8 mouse cellular contexts compared by ENCODE assay signal in genomic region chr8:122568109-122568504, GRCm38 (mm10). TPM values are rescaled to one million over a fixed set of nuclear protein-coding genes. Genes with fewer than 3 reads are reported as not detected.
DNase-seq lines count a peak whose midpoint lies in the region; ATAC-seq and TF ChIP-seq lines count a peak whose summit lies in the region.

No protein-coding gene starts in this region.

- H3K9me3 ChIP-seq in kidney, embryonic 14.5 days (ENCODE audit: control insufficient read depth, low read length), result no peaks in the 10 kb centered on the region
- H3K9me3 ChIP-seq in hindbrain, postnatal 0 days (ENCODE audit: low read length), result no peaks in the 10 kb centered on the region

- H3K4me2 ChIP-seq in kidney, embryonic 14.5 days (replicated peaks; ENCODE audit: low read depth, low read length), result peak overlapping the region; percentile 58
- H3K4me2 ChIP-seq in hindbrain, postnatal 0 days (ENCODE audit: low read depth, low read length), result peak overlapping the region; percentile 94

- H3K4me1 ChIP-seq in kidney, embryonic 14.5 days (ENCODE audit: control insufficient read depth, insufficient read depth, low read length), result peaks cover 24% of the 10 kb centered on the region
- H3K4me1 ChIP-seq in hindbrain, postnatal 0 days (ENCODE audit: insufficient read depth, low read length), result peaks cover 4% of the 10 kb centered on the region; the same call in 1 of the 2 replicates

- peak; percentile 56 for ATAC-seq in kidney, embryonic 14.5 days (ENCODE audit: low FRiP score, low TSS enrichment)
- ATAC-seq in activated CD4-positive, CD25-positive, alpha-beta regulatory T cell, adult 4 months, result peak; percentile 48
- ATAC-seq in hindbrain, postnatal 0 days, result no peak; the same call in 1 of the 2 replicates

- peaks cover 41% of the 10 kb centered on the region for H3K36me3 ChIP-seq in kidney, embryonic 14.5 days (ENCODE audit: control insufficient read depth, insufficient read depth, low read length)
- H3K36me3 ChIP-seq in hindbrain, postnatal 0 days (ENCODE audit: insufficient read depth, low read length), result no peaks in the 10 kb centered on the region

- WGBS in kidney, embryonic 14.5 days, result under 1% methylated on average over 34 of the region's 34 CpGs
- WGBS in hindbrain, postnatal 0 days, result 0% methylated on average over 34 of the region's 34 CpGs

- H3K9ac ChIP-seq in kidney, embryonic 14.5 days (ENCODE audit: low read depth, low read length), result peak overlapping the region; percentile 91
- H3K9ac ChIP-seq in hindbrain, postnatal 0 days (replicated peaks; ENCODE audit: low read length), result peak overlapping the region; percentile 75

- no peak for TF ChIP-seq CTCF in hindbrain, postnatal 0 days (IDR thresholded peaks at IDR 0.05; ENCODE audit: low read depth)

- no peak for DNase-seq in kidney, adult 18-20 months
- DNase-seq in hindbrain, postnatal 0 days (ENCODE audit: low spot score), result no peak
- DNase-seq in naive thymus-derived CD4-positive, alpha-beta T cell, adult 2 months (ENCODE audit: low read depth), result peak; percentile 70
- DNase-seq in embryo, embryonic 9.5 days (ENCODE audit: extremely low spot score), result no peak
- no peak for DNase-seq in embryo, embryonic 11 days
- no peak for DNase-seq in left cerebral cortex, postnatal 36 days (ENCODE audit: low spot score in 2 of 2)

- H3K27ac ChIP-seq in kidney, embryonic 14.5 days (ENCODE audit: low read depth, low read length), result peak overlapping the region; percentile 95
- peak overlapping the region; percentile 90 for H3K27ac ChIP-seq in hindbrain, postnatal 0 days

- H3K4me3 ChIP-seq in kidney, embryonic 14.5 days (ENCODE audit: low read length), result peak overlapping the region; percentile 97
- peak overlapping the region; percentile 78 for H3K4me3 ChIP-seq in hindbrain, postnatal 0 days (ENCODE audit: low read length)

- H3K27me3 ChIP-seq in kidney, embryonic 14.5 days (ENCODE audit: control insufficient read depth, insufficient read depth, low read length), result no peaks in the 10 kb centered on the region
- H3K27me3 ChIP-seq in hindbrain, postnatal 0 days (ENCODE audit: insufficient read depth, low read length), result no peaks in the 10 kb centered on the region

- intact Hi-C loops in left cerebral cortex, postnatal 36 days (cut with DNase I), result no loop called here

RNA-seq across cellular contexts. Expression of gene Cdt1, which starts 0.3 kb away (rescaled TPM):
- polyA plus RNA-seq in kidney, embryonic 14.5 days (2014; fragmentation: Nextera tagmentation; extraction: Ambion mirVana), result 42.7 and 48.5 TPM in 2 replicates
- 10 to 100 TPM; 10.4 to 13.0 TPM for polyA plus RNA-seq in activated CD4-positive, CD25-positive, alpha-beta regulatory T cell, adult 4 months (2017; shearing (Covaris generic))
- total RNA-seq in hindbrain, postnatal 0 days (2014; rRNA removed), result 24.9 and 26.3 TPM in 2 replicates
- 10.7 and 11.7 TPM in 2 replicates for polyA plus RNA-seq in hindbrain, postnatal 0 days (2015; fragmentation: Nextera tagmentation; extraction: Ambion mirVana)
- 1 to 10 TPM; 1.8 to 3.5 TPM for total RNA-seq in left cerebral cortex, postnatal 36 days (2021)

RNA-seq across cellular contexts. Expression of gene Aprt, which starts 8.6 kb away (rescaled TPM):
- 370 and 400 TPM in 2 replicates for polyA plus RNA-seq in kidney, embryonic 14.5 days (2014; fragmentation: Nextera tagmentation; extraction: Ambion mirVana)
- polyA plus RNA-seq in activated CD4-positive, CD25-positive, alpha-beta regulatory T cell, adult 4 months (2017; shearing (Covaris generic)), result 100 to 1,000 TPM; 168 to 203 TPM
- 113 and 123 TPM in 2 replicates for total RNA-seq in hindbrain, postnatal 0 days (2014; rRNA removed)
- polyA plus RNA-seq in hindbrain, postnatal 0 days (2015; fragmentation: Nextera tagmentation; extraction: Ambion mirVana), result 183 and 189 TPM in 2 replicates
- total RNA-seq in left cerebral cortex, postnatal 36 days (2021), result 10 to 100 TPM; 54.5 to 62.3 TPM

RNA-seq across cellular contexts. Expression of gene Piezo1, which starts 17.0 kb away (rescaled TPM):
- polyA plus RNA-seq in kidney, embryonic 14.5 days (2014; fragmentation: Nextera tagmentation; extraction: Ambion mirVana), result 16.5 and 17.9 TPM in 2 replicates
- polyA plus RNA-seq in activated CD4-positive, CD25-positive, alpha-beta regulatory T cell, adult 4 months (2017; shearing (Covaris generic)), result 10 to 100 TPM; 11.8 to 22.2 TPM
- total RNA-seq in hindbrain, postnatal 0 days (2014; rRNA removed), result 10.0 and 17.5 TPM in 2 replicates
- polyA plus RNA-seq in hindbrain, postnatal 0 days (2015; fragmentation: Nextera tagmentation; extraction: Ambion mirVana), result 1.2 and 1.3 TPM in 2 replicates
- 1 to 10 TPM; 6.5 to 7.6 TPM for total RNA-seq in left cerebral cortex, postnatal 36 days (2021)

RNA-seq across cellular contexts. Expression of gene Galns, which starts 43.2 kb away (rescaled TPM):
- 10.6 and 14.7 TPM in 2 replicates for polyA plus RNA-seq in kidney, embryonic 14.5 days (2014; fragmentation: Nextera tagmentation; extraction: Ambion mirVana)
- 10 to 100 TPM in 1 of 2 experiments, 1 to 10 TPM in 1; 9.8 to 10.5 TPM for polyA plus RNA-seq in activated CD4-positive, CD25-positive, alpha-beta regulatory T cell, adult 4 months (2017; shearing (Covaris generic))
- 12.0 and 14.2 TPM in 2 replicates for total RNA-seq in hindbrain, postnatal 0 days (2014; rRNA removed)
- polyA plus RNA-seq in hindbrain, postnatal 0 days (2015; fragmentation: Nextera tagmentation; extraction: Ambion mirVana), result 9.1 and 10.0 TPM in 2 replicates
- total RNA-seq in left cerebral cortex, postnatal 36 days (2021), result 1 to 10 TPM; 8.8 to 9.2 TPM

RNA-seq across cellular contexts. Expression of gene Trappc2l, which starts 43.3 kb away (rescaled TPM):
- 59.8 and 74.9 TPM in 2 replicates for polyA plus RNA-seq in kidney, embryonic 14.5 days (2014; fragmentation: Nextera tagmentation; extraction: Ambion mirVana)
- 10 to 100 TPM; 46.3 to 78.4 TPM for polyA plus RNA-seq in activated CD4-positive, CD25-positive, alpha-beta regulatory T cell, adult 4 months (2017; shearing (Covaris generic))
- total RNA-seq in hindbrain, postnatal 0 days (2014; rRNA removed), result 7.6 and 11.4 TPM in 2 replicates
- 117 and 130 TPM in 2 replicates for polyA plus RNA-seq in hindbrain, postnatal 0 days (2015; fragmentation: Nextera tagmentation; extraction: Ambion mirVana)
- total RNA-seq in left cerebral cortex, postnatal 36 days (2021), result 10 to 100 TPM; 78.7 to 84.5 TPM
